Mouse (Mus musculus): ENCODE measurements at regions not wholly inside any gene's neighbourhood (a gene's known extent, or its start where the extent isn't known, plus 50 kb on each side); places are given as distances from the start of the nearest gene placed in this dataset.
A peak's percentile ranks its signal among the peaks of the same experiment; 100 is the strongest.

DNA sequence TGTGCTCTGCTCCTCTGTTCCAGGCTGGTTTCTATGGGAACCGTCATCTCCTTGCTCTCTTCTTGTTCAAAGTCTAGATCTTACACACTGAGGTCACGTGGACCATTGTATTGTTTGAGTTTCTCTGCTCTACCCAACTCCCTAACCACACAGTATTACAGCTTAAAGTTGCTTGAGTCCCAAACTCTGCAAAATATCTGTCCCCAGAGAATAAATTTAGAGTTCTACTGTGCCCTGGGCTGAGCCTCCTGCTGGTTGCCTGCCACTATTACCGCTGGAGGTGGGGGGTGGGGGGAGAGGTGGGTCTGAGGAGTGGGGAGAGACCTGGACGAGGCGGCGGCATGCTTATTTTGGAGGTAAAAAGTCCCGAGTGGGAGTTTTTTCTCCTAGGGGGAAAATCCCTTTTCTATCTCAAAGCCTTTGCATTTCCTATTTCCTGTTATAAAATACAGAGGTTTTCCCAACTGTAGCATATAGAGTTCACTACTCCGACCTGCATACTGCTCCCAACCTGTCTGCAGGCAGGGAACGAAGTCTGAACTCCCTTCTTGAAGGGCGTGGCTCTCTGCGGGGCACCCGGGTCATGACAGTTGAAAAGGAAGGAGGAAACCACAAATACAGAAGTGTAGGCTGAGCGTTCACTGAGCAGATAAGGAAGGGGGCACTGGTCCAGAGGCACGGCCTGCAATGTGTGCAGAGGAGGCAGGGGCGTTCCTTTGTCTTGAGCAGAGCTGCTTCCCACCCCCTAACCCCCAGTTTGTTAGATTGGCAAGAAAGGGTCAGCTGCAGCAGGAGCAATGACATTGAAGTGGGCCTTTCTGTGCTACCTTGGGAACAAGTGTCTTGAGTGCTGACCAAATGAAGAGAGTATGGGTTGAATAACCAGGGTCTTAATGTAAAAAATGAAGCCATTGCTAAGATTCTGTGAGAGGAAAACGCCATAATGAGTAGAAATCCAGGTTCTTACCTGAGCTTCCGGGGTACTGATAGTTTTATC is 188.7 kb downstream of the Akap7 start:
- peak; percentile 65 for DNase-seq

GRCm38 (mm10) chr10:25114316-25114715 is 187.0 kb upstream of the Arg1 start:
- DNase-seq, result peak; percentile 56

- no peak for DNase-seq
Measured at GRCm38 (mm10) chr10:25112449-25113171, 185.3 kb upstream of the Arg1 start.

GRCm38 (mm10) chr10:25111636-25112422 is 184.5 kb upstream of the Arg1 start:
- no peak for DNase-seq

GRCm38 (mm10) chr10:25111181-25111580 is 183.9 kb upstream of the Arg1 start:
- no peak for DNase-seq

DNA sequence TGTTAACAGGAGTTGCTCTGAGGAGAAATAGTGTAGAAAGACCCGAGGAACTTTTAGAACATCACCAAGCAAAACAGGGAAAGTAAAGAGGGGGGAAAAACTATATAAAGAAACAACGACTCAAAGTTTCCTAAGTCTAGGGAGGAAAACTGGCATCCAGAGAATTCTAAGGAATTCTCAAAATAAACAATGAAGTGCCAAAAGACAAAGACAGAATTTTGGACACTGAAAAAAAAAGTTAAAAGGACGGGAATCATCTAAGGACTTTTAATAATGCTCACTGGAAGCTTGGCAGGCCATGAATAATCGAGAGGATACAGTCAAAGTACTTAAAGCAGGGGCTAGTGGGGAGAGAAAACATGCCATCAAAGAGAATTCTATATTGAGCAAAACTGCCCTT is 170.8 kb upstream of the Arg1 start:
- DNase-seq, result no peak

GRCm38 (mm10) chr10:25089705-25090386 is 162.6 kb upstream of the Arg1 start:
- no peak for DNase-seq

GRCm38 (mm10) chr10:25086745-25087144 is 159.5 kb upstream of the Arg1 start:
- no peak for DNase-seq

DNA sequence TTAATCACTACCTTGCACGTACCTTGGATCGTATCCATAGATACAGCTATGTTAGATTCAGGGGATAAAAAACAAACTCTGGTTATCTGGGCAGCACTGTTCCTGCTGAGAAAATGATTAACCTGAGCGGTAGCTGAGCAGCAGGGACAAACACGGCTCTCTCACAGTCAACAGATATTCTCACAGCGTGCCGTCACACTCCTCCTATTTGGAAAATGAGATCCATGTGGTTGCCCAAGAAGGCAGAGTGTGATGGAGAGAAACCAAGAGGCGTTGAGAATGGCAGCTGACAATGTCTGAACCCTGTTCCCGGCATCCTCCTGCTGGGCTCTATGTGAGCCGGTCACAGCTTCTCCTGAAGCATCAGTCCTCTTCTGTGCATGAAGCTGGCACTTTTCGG is 155.6 kb upstream of the Arg1 start:
- DNase-seq, result no peak

DNA sequence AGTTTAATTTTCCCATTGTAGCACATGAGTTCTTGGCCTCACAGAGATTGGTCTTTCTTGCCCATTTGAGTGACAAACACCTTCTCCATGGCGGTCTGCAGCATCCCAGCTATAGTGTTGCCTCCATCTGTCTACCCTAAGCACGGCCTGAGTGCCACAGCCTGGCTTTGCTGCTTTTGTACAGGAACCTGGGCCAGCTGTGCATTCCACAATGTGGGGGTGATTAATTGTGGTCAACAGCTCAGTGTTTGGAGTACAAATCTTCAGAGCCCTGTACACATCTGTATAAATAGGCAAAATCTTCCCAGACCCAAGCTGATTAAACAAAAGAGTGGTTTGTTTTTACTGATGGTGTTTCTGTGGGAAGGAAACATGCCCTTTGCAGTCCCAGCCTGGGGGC is 145.3 kb upstream of the Arg1 start:
- no peak for DNase-seq

DNA sequence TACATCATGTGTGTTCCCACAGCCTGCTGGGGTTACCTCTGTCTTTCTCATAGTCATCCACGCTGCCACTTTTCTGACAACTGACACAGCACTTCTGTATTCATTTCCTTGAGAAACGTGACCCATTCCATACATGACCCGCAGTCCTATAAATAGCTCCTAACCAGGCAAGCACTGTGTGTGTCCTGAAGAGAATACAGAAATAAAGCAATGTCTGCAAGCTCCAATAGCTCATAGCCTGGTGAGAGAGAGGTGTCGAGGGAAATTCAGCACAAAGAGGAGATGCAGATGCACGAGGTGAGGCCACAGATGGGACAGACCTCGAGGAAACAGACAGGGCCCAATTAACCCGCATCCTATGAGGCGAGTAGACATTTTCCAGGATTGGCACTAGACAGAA is 141.0 kb upstream of the Arg1 start:
- DNase-seq, result no peak

DNA sequence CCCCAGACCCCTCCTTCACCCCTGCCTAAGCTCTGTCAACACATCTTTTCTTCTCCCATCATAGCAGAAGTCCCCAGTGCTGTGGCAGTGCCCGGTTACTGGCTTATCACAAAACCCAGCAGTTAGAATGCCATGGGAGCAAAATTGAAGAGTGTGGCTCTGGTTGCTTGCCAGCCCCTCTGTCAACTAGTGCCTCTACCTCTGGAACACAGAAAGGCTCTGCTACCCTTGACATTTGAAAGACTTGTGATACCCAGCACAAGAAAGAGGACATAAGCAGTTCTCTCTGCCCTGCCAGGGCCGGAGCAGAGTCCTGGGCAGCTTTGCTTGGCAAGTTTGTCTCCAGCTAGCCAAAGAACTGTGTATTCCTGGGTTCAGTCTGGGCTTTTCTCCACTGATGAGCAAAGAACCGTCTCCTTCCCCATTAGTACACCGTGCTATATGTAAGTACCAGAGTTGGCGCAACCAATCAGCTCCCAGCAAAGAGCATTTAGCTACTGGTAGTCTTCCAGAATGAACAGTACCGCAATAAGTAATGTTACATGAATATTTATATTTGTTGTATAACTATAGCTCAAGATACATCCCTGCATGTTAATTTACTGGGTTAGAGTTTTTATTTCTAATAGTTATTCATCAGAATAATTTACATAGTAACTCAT is 137.5 kb upstream of the Arg1 start:
- no peak for DNase-seq

GRCm38 (mm10) chr10:25061402-25062055 is 134.2 kb upstream of the Arg1 start:
- peak; percentile 27 for DNase-seq

- no peak for DNase-seq
Measured at GRCm38 (mm10) chr10:25058694-25059093, 131.4 kb upstream of the Arg1 start.

DNA sequence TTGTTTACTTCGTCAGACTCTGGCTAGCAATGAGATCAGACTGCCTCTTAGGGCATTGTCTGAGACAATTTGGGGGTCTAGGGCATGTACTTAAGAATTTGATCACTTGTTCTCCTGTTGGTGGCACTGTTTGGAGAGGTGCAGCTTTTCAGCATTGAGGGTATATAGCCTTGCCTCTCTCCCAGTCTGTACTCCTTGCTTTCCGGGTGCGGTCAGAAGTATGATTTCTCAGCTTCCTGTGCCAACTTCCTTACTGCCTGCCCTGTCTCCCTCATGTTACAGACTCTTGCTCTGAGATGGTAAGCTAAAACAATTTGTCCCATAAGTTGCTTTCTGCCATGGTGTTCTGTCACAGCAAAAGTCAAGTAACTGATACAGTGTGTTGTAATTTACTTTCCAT is 124.7 kb upstream of the Arg1 start:
- DNase-seq, result no peak

DNA sequence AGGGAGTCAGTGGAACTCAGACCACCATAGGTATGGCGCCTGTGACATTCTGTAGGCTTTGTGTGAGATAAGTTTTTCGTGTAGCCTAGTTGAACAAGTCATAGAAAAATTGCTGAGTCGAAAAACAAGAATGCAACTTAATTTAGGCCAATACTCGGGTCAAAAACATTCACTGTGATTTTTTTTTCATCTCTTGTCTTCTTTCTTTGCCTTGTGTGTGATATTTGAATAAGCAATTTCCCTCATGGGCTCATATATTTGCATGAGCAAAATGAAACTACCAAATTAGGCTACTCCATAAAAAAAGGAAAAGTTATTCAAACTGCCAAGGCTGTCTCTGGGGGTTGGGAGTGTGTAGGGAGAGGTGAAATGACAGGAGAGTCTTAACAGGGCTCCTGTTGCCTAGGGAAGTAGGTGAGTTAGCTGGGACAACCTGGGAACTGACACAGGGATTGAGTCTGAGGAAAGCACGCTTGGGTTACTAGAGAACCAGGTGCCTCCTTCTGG is 124.1 kb upstream of the Arg1 start:
- DNase-seq, result no peak

DNA sequence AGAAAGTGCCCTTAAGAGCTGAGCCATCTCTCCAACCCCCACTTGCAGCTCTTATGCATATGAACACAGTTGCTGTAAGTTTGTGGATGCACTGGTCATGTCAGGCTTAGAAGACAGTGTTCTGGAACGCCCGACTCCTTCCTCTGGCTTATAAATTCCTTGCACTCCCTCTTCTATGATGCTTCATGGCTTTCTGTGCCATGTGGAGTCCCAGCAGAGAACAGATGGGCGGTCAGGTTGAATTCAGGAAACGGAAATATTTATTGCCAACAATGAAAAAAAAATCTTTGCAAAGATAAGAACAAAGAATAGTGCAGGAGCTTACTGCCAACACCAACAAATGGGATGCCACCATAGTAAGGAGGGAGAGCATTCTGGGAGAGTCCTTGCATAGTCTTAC is 113.9 kb upstream of the Arg1 start:
- DNase-seq, result no peak

GRCm38 (mm10) chr10:25039926-25040325 is 112.6 kb upstream of the Arg1 start:
- no peak for DNase-seq

- no peak for DNase-seq
Measured at GRCm38 (mm10) chr10:25036928-25037327, 109.6 kb upstream of the Arg1 start.

- DNase-seq, result no peak
Measured at GRCm38 (mm10) chr10:25035363-25035762, 108.1 kb upstream of the Arg1 start.

DNA sequence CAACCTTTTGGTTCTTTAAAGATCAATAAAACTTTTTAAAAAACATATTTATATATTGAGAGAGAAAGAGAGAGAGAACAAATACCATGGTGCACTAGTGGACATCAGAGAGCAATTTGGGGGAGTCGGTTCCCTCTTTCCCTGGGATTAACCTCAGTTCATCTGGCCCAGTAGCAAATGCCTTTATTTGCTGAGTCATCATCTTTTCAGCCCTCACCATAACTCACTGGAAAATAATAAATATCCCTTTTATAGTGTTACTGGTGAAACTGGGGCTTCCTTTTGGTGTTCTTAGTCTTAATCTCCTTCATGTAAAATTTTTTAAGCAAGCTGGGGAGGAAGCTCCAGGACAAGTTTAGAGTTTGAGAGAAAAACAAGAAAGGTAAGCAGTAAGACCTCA is 105.3 kb upstream of the Arg1 start:
- no peak for DNase-seq
